Comparison of ENCODE assay signal across 21 mouse cellular contexts in the genomic region with DNA sequence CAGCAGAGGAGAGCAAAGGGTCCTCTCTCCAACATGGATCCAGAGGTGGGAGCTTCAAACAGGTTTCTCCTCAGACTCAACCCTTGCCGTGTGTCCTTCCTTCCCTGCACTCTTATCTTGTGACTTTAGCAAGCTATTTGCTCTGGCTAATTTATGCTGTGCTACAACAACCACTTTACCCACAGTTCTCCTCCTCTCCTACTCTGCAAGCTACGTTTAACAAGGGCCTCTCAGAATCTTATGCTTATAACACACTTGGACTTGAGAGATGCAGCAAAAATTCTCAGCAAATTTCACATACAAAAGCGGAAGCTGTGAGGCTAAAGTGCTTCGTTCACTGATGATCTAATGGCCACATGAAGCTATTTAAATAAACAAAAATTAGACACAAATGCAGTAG.
"Had no signal": no experiment of that assay in that cellular context is flagged by ENCODE, and none has a peak within 500 bp of the region (broad histone marks: within the 10 kb centered on the region; RNA-seq: fewer than 3 reads in every experiment).

No protein-coding gene starts in this region.

- ATAC-seq: intestine, embryonic 16.5 days; liver, embryonic 12.5 days; midbrain, embryonic 16.5 days had no signal

- H3K4me1 ChIP-seq: limb, embryonic 10.5 days; limb, embryonic 13.5 days; liver, embryonic 12.5 days; liver, embryonic 15.5 days; midbrain, embryonic 12.5 days had no signal

- H3K9me3 ChIP-seq: limb, embryonic 10.5 days; limb, embryonic 13.5 days; liver, embryonic 12.5 days; liver, embryonic 15.5 days; midbrain, embryonic 12.5 days; neural tube, embryonic 13.5 days had no signal

- H3K4me3 ChIP-seq: limb, embryonic 10.5 days; limb, embryonic 13.5 days; liver, embryonic 12.5 days; liver, embryonic 15.5 days; midbrain, embryonic 12.5 days; myocyte; neural tube, embryonic 13.5 days had no signal

- H3K36me3 ChIP-seq: limb, embryonic 10.5 days; limb, embryonic 13.5 days; liver, embryonic 12.5 days; midbrain, embryonic 12.5 days had no signal

- H3K9ac ChIP-seq: limb, embryonic 13.5 days; liver, embryonic 12.5 days; liver, embryonic 15.5 days; midbrain, embryonic 12.5 days; neural tube, embryonic 13.5 days had no signal

- DNase-seq: kidney, adult 18-20 months; kidney, adult 9 months; kidney, postnatal 14 days; kidney, postnatal 4 days; liver; lung, adult 18-20 months; retina, postnatal 1 day; right cerebral cortex, postnatal 25 days; spleen, adult 18-20 months; thymus, adult 2 months; thymus, postnatal 14 days; thymus, postnatal 4 days had no signal

- H3K4me2 ChIP-seq: limb, embryonic 13.5 days; liver, embryonic 12.5 days; liver, embryonic 15.5 days; midbrain, embryonic 12.5 days; neural tube, embryonic 13.5 days had no signal

- H3K27ac ChIP-seq: limb, embryonic 10.5 days; limb, embryonic 13.5 days; liver, embryonic 12.5 days; liver, embryonic 15.5 days; midbrain, embryonic 12.5 days; neural tube, embryonic 13.5 days had no signal

- H3K27me3 ChIP-seq: limb, embryonic 13.5 days; liver, embryonic 12.5 days; liver, embryonic 15.5 days; midbrain, embryonic 12.5 days; neural tube, embryonic 13.5 days had no signal
